Mouse (Mus musculus) lung, adult 2 months (tissue): ENCODE results near the gene Cacna1g.

Source experiments
- CTCF ChIP-seq: fragments of 200-500 bp; IDR thresholded peaks from 2 replicates; pipeline ENCODE4 v1.5.1; 2011; ENCODE audit warnings: mild to moderate bottlenecking, low read length, control low read depth; ENCODE audit not compliant: insufficient read depth
- POLR2A ChIP-seq: fragments of 200-500 bp; IDR thresholded peaks from 2 replicates; pipeline ENCODE4 v1.6.1; 2011; ENCODE audit warnings: low read depth, mild to moderate bottlenecking, control low read depth, low read length, borderline replicate concordance; ENCODE audit errors: extremely low read depth

- TF ChIP-seq POLR2A (no peak), CTCF (no peak)
Measured at GRCm38 (mm10) chr11:94429011-94429651, 44.9 kb downstream of the Cacna1g start.
